Mouse (Mus musculus): ENCODE results near the gene Slc38a4. TPM values are rescaled to one million over a fixed set of nuclear protein-coding genes. Genes with fewer than 3 reads are reported as not detected.

The Slc38a4 gene
- total RNA-seq, 2 experiments from 2014 or later: 0.57 to 0.79 TPM

DNA sequence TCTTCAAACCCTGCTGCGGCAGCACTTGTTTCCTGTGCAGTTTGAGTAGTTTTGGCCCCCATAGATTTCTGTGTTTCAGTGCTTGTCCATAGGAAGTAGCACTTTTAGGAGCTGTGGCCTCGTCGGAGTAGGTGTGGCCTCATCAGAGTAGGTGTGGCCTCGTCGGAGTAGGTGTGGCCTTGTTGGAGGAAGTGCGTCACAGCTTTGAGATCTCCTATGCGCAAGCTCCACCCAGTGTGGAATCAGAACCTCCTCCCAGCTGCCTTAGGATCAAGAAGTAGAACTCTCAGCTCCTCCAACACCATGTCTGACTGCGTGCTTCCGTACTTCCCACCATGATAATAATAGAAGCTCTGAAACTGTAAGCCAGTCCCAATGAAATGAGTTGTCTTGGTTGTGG is 83.8 kb downstream of the Slc38a4 start:
- DNase-seq (ENCODE audit: low spot score in 2 of 2): no peak

DNA sequence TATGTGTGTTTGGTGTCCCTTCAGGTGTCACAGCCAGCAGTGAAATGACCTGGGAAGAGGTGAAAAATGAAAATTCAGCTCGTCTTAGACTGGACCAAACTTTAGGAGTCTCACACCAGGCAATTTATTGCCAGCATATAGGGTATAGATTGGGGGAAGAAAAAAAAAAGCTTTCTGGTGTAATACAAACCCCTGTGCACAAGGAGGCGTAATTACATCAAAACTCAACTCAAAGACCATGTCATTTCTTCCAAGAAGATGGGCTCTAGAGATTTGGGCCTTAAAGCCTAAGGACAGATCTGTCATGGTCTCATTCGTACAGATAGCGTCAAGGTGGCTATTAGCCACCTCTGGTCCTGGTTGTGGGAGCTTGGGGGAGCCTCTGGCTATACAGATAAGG is 86.0 kb downstream of the Slc38a4 start:
- no peak for DNase-seq (ENCODE audit: low spot score in 2 of 2)

DNA sequence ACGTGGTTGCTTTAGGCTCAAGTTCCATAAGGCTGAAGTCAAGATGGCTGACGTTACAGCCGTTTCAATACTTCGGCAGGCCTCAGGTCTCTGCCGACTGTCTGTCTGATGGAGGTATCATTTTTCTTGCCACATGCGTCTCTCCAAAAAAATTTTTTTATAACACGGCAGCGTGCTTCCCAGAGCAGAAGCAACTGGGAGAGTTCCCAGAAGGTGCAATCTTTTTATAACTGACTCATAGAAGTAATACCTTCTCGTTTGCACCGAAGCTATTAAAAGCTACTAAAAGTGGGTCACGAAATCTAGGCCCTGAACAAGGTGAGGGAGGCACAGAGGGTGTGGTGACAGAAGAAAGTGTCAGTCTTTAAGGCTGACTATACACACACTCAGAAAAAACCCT is 87.0 kb downstream of the Slc38a4 start:
- no peak for DNase-seq (ENCODE audit: low spot score in 2 of 2)

DNA sequence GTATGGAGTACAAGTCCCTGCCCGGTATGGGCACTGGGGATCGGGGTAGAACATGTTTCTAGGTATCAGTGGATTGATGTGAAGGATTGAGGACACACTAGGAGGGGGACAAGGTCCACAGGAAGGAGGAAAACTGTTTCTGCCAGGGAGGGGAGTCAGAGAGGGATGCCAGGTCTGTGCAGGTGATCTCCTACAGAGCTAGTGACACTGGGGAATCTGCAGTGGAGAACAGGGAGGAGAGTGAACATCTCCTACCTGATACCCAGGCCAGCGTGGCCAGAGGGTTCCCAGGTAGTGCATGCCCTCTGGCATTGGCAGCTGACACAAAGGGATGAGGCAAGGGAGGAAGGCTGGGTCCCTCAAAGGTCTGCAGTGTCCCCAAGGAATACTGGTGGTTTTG is 89.4 kb downstream of the Slc38a4 start:
- DNase-seq (ENCODE audit: low spot score in 2 of 2): no peak

DNA sequence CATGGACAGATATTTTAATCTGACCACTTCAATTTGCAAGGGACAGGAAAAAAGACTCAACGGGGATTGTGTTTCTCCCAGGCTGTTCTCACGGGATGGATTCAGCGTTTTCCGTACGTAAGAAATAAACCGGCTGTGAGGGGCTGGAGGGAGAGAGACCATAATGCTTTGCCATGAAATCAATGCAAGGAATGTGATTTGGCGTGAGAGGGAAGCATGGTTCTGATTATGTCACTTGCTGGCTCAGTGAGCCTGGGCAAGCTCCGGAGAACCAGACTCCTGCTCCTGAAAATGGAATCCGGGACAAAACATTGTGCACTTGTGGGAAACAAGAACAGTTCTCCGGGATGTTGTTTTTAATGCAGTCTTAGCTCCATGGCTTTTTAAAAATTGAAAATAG is 92.0 kb downstream of the Slc38a4 start:
- no peak for DNase-seq (ENCODE audit: low spot score in 2 of 2)

DNA sequence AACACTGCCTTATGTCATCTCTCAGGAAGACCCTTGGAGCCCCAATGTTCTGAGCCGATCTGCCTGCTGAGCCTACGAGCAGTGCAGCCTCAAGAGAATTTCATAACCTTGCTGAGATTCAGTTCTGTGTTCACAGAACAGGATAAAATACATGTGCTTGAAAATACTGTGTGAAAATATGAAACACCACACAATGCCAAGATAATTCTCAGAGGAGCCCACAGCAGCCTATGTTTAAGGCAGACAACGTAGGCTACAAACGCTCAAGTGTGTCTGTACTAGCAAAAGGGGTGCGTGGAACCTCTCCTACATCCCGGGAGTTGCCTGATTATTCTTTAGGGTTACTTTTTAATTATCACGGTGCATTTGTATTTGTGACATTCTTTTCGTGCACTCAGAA is 92.4 kb downstream of the Slc38a4 start:
- DNase-seq (ENCODE audit: low spot score in 2 of 2): no peak

DNA sequence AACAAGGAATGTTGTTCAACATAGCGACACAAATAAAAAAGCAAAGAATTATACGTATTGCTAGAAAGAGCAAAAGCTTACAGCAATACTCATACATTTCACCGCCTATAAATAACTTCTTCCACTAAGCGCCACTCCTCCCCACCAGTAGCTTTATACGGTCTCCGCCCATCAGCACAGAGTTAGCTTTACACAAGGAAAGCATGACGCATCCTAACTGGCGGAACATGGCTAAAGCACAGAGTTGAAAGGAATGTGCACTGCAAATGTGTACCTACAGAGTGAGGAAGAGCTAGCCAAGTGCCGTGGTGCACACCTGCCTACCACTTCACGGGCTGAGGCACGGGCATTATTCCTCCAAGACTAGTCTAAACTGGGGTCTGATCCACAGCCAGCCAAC is 95.4 kb downstream of the Slc38a4 start:
- DNase-seq (ENCODE audit: low spot score in 2 of 2): no peak

DNA sequence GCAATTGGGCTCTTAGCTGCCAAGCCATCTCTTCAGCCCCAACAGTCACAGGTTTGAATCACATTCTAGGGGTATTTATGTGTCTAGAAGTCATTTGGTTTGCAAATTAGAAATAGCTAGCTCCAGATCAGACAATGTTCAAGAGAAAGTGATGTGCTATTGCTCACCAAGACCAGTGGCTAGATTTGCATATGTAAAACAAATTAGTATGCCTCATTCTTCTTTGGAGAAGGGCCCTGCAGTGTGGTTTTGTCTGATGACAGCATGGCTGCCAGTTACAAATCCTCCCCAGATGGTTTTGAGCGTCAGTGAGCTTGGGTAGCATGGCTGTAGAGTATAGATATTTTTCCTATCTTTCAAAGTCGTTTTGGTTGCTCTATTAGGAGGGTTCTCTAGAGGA is 96.5 kb downstream of the Slc38a4 start:
- no peak for DNase-seq (ENCODE audit: low spot score in 2 of 2)

DNA sequence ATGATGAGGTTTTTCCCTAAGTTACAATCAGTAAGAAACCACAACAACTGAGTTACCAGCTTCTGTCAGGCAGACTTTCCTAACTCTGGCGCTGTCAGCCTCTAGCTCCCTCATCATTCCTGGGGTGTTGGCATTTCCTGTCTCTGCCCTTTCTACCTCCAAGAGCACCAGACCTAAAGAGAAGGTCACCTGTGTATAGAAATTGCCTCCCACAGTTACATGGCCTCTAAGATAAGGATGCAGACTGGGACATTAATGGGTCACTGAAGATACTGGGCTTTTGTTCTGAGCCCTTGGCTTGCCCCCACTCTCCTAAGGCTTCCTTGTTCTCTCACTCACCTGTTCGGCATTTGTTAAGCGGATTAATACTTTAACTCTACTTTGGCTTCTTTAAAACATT is 99.1 kb downstream of the Slc38a4 start:
- no peak for DNase-seq (ENCODE audit: low spot score in 2 of 2)

DNA sequence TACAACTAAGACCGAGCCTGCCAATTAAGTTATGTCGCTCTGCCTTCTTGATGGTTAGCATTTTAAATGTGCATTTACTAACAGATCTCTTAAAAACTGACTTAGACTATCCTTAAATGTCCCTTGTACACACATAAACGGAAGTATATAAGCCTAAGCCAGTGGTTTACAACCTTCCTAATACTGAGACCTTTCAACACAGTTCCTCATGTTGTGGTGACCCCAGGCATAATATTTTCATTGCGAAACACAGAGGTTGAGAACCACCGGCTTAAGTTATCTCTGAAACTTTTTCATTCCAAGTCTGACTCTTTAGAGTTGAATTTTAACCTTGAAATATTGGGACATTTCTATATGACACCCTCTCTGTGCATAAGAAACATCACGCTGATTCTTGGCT is 101.4 kb downstream of the Slc38a4 start:
- DNase-seq (ENCODE audit: low spot score in 2 of 2): no peak

DNA sequence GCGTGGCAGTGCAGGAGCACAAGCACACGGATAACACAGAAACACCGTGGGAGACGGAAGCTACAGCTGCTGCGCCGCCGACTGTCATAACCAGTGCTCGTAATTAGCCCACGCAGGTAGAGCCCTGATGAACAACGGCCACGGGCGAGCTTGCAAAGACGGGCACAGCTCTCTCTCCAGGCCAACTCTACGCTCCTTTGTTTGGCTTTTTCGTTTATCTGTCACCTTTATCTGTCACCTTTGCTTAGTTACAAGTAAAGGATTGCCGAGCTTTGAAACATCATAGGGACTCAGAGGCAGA is 101.9 kb downstream of the Slc38a4 start:
- no peak for DNase-seq (ENCODE audit: low spot score in 2 of 2)

DNA sequence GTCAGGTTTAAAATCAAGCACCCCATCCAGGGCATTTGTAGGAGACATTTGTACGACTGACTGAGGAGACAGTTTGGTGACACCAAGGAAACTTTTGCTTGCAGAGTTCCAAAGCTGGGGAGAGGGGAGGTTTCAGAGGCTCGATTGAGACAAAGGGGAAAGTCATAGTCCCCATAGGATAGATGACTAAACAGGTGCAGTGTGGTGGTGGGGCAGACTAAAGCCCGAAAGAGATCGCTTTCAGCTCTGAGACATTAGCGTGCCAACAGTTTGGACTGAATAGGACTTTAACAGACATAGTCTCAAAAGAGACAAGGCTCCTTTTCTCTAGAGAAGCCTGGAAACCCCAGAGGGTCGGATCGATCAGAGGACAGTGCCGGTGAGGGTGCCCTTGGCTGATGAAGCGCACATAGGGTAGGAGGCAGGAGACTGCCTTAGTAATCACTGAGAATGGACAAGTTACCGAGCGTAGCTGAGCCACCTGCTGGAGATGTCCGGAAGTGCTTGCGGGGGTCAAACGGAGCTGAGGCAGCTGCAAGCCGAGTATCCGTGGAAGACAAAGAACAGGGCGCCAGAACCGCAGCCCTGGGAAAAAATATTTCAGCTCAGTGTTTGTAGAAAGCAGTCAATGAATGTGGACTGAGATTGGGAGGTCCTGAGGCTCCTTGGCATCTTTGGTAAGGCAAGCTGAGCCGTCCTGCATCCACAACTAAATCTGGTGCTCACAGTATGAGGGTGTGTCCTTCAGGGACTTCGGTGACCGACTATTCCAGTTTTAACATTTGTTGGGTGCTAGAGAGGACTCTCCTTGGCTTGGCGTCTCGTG is 102.4 kb downstream of the Slc38a4 start:
- peak; percentile 37 to 76 for DNase-seq (ENCODE audit: low spot score in 2 of 2)

DNA sequence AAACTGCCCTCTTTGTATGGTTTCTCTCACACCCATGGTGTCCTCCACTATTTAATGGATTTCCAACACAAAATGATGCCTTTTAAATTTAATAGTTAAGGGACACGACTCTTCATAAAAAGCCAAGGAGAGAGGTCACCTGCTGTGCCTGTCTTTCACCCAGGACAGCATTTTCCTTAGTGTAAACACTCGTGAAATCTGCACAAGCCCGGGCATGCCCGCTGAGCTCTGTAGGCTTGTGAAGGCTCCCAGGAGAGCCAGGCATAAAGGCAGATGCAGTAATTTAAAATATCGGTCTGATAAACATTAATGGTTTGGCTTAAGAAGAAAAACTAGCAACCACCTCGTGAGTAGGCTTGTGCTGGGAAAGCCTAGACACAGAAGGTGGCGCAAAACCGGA is 103.3 kb downstream of the Slc38a4 start:
- no peak for DNase-seq (ENCODE audit: low spot score in 2 of 2)

DNA sequence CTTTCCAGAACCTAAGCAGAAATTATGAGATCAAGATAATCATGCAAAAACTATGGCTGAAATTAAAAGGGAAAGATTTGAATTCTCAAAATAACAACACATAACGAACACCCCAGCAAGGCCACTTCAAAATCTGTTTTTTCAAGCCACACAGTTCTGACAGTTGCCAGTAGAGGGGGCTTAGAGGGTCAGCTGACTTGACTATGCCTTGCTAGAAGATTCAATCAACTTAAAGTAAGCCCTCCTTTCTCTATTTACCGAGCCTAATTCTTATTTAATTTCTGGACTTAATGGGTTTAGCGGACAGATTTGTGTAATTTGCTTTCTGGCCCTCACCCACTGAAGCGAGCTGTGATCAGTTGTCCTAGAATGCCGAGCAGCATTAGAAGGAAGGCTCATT is 104.0 kb downstream of the Slc38a4 start:
- DNase-seq (ENCODE audit: low spot score in 2 of 2): no peak

DNA sequence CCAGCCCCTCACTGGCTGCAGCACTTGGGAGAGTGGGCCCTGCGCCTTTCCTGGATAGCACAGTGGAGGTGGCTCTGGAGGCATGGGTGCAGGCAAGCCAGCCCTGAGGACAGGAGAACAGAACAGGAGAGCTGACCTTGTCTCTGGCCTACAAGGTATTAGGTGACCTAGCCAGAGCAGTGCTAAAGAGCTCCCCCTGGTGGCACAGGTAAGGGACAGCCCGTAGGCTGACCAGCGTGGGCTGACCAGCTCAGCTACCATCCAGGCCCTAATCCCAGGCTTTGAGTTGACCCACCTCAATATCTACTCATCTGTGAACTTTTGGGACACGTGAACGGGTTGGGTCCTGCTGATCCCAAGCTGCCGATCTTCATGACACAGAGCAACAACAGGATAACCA is 107.3 kb downstream of the Slc38a4 start:
- DNase-seq (ENCODE audit: low spot score in 2 of 2): no peak

Other genes with a start within 250 kb of the Slc38a4 start
- gene Pced1b, start 191.2 kb upstream of the Slc38a4 start, total RNA-seq (2021): 1 to 10 TPM; 6.0 to 6.9 TPM
- 10 to 100 TPM; 21.2 to 22.8 TPM for gene Amigo2, start 191.3 kb upstream of the Slc38a4 start, total RNA-seq (2021)

Measured in layer of hippocampus, adult 18-20 months (tissue).